ENCODE assay signal across 9 mouse cellular contexts in the genomic region with DNA sequence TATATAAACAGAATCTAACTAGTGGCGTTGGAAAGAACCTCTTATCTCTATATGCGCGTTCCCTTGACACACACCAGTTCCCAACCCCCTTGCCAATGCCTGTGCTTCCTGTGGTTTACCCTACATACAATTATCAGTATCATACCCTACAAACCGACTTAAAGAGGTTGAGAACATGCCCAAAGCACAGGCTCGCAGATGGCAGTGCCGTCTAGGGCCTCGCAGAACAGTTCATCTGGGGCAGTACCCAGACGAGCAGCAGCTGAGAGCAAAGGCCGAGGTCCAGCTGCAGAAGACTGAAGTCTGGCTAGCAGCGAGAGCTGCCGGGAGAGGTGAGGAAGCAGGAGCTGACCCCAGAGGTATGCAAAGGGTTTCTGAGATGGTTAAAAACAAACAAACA. TPM values are rescaled to one million over a fixed set of nuclear protein-coding genes. Genes with fewer than 3 reads are reported as not detected.
DNase-seq lines count a peak whose midpoint lies in the region; ATAC-seq lines count a peak whose summit lies in the region.
"Had no signal": no experiment of that assay in that cellular context is flagged by ENCODE, and none has a peak within 500 bp of the region (broad histone marks: within the 10 kb centered on the region; RNA-seq: fewer than 3 reads in every experiment).

No protein-coding gene starts in this region.

- H3K9me3 ChIP-seq in intestine, embryonic 16.5 days (ENCODE audit: control insufficient read depth, low read length) = no peaks in the 10 kb centered on the region
- no peaks in the 10 kb centered on the region for H3K9me3 ChIP-seq in liver, embryonic 13.5 days (replicated peaks)

- WGBS in intestine, embryonic 16.5 days = 35% methylated on average over 11 of the region's 11 CpGs
- WGBS in liver, embryonic 13.5 days (ENCODE audit: insufficient replicate concordance) = 7% methylated on average over 11 of the region's 11 CpGs

- H3K4me3 ChIP-seq in intestine, embryonic 16.5 days (ENCODE audit: low read length) = no peak overlapping the region
- peak overlapping the region; percentile 26 for H3K4me3 ChIP-seq in liver, embryonic 13.5 days (replicated peaks)

- H3K27me3 ChIP-seq in intestine, embryonic 16.5 days (replicated peaks; ENCODE audit: control insufficient read depth, insufficient read depth, low read length) = no peaks in the 10 kb centered on the region
- H3K27me3 ChIP-seq in liver, embryonic 13.5 days = no peaks in the 10 kb centered on the region

- peak; percentile 18 for DNase-seq in gastrocnemius, postnatal 14 days
- DNase-seq in gastrocnemius, postnatal 4 days (ENCODE audit: low spot score in 2 of 2) = no peak
- peak; percentile 57 for DNase-seq in CD4-positive helper T cell, adult 2 months (ENCODE audit: low read depth, low spot score)
- DNase-seq in liver, embryonic 13.5 days = peak; percentile 35
- DNase-seq in ovary, postnatal 14 days (ENCODE audit: low spot score) = no peak
- no peak for DNase-seq in spleen, postnatal 10 days (ENCODE audit: low spot score in 2 of 2)
- no peak for DNase-seq in left cerebral cortex, postnatal 10 days (ENCODE audit: extremely low spot score in 1 of 2, low spot score in 2 of 2)
- DNase-seq: B cell, adult 2 months had no signal

- H3K4me1 ChIP-seq in intestine, embryonic 16.5 days (ENCODE audit: control insufficient read depth, insufficient read depth, low read length) = peaks cover 26% of the 10 kb centered on the region
- peaks cover 62% of the 10 kb centered on the region for H3K4me1 ChIP-seq in liver, embryonic 13.5 days (replicated peaks)

- ATAC-seq in intestine, embryonic 16.5 days = peak; percentile 59
- ATAC-seq in liver, embryonic 13.5 days (ENCODE audit: low read depth) = peak; percentile 80

- H3K4me2 ChIP-seq in intestine, embryonic 16.5 days (ENCODE audit: low read depth, low read length) = peak overlapping the region; percentile 24; the same call in 1 of the 2 replicates
- peak overlapping the region; percentile 60 for H3K4me2 ChIP-seq in liver, embryonic 13.5 days

- H3K9ac ChIP-seq in intestine, embryonic 16.5 days (ENCODE audit: low read depth, low read length) = no peak overlapping the region
- H3K9ac ChIP-seq in liver, embryonic 13.5 days = peak overlapping the region; percentile 52

- H3K27ac ChIP-seq in intestine, embryonic 16.5 days (ENCODE audit: low read length) = peak overlapping the region; percentile 80
- H3K27ac ChIP-seq in liver, embryonic 13.5 days = peak overlapping the region; percentile 77

- H3K36me3 ChIP-seq in intestine, embryonic 16.5 days (ENCODE audit: control insufficient read depth, insufficient read depth, low read length) = no peaks in the 10 kb centered on the region
- no peaks in the 10 kb centered on the region for H3K36me3 ChIP-seq in liver, embryonic 13.5 days

- intact Hi-C loops in gastrocnemius, postnatal 14 days (cut with DNase I; ENCODE audit: low total_unique reads) = no loop called here
- intact Hi-C loops in left cerebral cortex, postnatal 10 days (cut with DNase I) = no loop called here

RNA-seq across cellular contexts. Expression of a gene that starts 21.5 kb away (rescaled TPM):
- 10 to 100 TPM; 14.7 to 15.3 TPM for total RNA-seq in gastrocnemius, postnatal 14 days (2021)
- 10 to 100 TPM; 28.7 to 32.1 TPM for total RNA-seq in gastrocnemius, postnatal 4 days (2021)
- polyA plus RNA-seq in intestine, embryonic 16.5 days (2015; fragmentation: Nextera tagmentation; extraction: Ambion mirVana) = 9.6 and 11.8 TPM in 2 replicates
- polyA plus RNA-seq in liver, embryonic 13.5 days (2015; fragmentation: Nextera tagmentation; extraction: Ambion mirVana) = 4.1 and 5.5 TPM in 2 replicates
- total RNA-seq in left cerebral cortex, postnatal 10 days (2021) = 10 to 100 TPM; 16.8 to 18.9 TPM

Comparison
In these comparisons a context has a peak if more than half of its experiments do, and no peak if none do; other contexts are left out.
1. DNase-seq: peak in gastrocnemius, postnatal 14 days (single experiment), CD4-positive helper T cell, adult 2 months (single experiment) and liver, embryonic 13.5 days (single experiment); none in gastrocnemius, postnatal 4 days (0 of 2), ovary, postnatal 14 days (single experiment), spleen, postnatal 10 days (0 of 2) and left cerebral cortex, postnatal 10 days (0 of 2).